Mouse (Mus musculus): Measurements from ENCODE around the gene Ppp1r14c.

GRCm38 (mm10) chr10:3396008-3396795 lies 30.3 kb downstream of the Ppp1r14c start:
- TF ChIP-seq GATA1 (IDR thresholded peaks at IDR 0.05; ENCODE audit: borderline replicate concordance, low read length) (no peak), CTCF (IDR thresholded peaks at IDR 0.05; ENCODE audit: low read depth, low read length) (no peak), TAL1 (conservative IDR thresholded peaks at IDR 0.05; ENCODE audit: low read depth, low read length) (no peak), POLR2AphosphoS5 (IDR thresholded peaks at IDR 0.05; ENCODE audit: insufficient replicate concordance, low read depth, low read length) (no peak)
